Mouse (Mus musculus) embryonic fibroblast, embryonic 13.5 days (primary cell): ENCODE data around the gene Tmem88.

Source experiments
- CTCF ChIP-seq: IDR thresholded peaks from 2 replicates; pipeline ENCODE4 v1.5.1; 2011; ENCODE audit warnings: mild to moderate bottlenecking, control low read depth, low read length, moderate library complexity, borderline replicate concordance; ENCODE audit not compliant: insufficient read depth
- POLR2A ChIP-seq: IDR thresholded peaks from 2 replicates; pipeline ENCODE4 v1.6.1; 2011; ENCODE audit warnings: low read depth, mild to moderate bottlenecking, control low read depth, low read length, moderate library complexity

DNA sequence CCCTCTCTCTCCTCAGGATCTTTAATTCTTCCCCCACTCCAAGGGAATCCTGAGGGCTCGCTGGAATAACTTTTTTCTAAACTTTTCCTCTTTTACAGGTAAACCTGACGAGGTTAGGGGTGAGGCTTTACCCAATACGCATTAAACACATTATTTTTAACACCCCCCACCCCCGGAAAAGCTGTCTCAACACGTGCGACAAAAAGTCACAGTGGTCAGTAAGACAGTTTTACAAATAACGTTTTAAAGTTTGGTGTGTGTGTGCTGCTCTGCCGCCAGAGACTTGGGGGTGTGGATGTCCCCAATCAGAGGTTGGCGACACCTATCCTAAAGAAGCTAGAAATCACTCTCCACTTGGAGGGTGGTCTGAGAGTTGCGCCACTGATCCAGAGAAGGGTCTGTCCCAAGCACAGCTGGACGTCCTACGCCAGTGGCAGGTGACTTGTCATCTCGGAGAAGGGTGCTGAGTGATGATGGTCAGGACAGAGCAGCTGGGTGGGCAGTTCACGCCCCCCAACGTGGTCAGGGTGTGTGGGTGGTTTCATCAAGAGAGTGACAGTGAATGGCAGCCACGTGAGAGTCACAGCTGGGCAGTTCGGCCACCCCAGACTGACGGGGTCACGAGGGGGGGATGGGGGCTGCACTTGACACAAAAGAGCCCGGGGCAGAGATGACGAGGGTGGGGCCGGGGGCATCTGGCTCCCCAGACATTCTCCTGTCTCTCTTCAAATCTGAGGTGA, 30.2 kb downstream of the Tmem88 start:
- TF ChIP-seq CTCF (no peak), POLR2A (no peak; the same call in 1 of the 2 replicates)
